Comparison of ENCODE assay signal across 9 mouse cellular contexts in the genomic region with DNA sequence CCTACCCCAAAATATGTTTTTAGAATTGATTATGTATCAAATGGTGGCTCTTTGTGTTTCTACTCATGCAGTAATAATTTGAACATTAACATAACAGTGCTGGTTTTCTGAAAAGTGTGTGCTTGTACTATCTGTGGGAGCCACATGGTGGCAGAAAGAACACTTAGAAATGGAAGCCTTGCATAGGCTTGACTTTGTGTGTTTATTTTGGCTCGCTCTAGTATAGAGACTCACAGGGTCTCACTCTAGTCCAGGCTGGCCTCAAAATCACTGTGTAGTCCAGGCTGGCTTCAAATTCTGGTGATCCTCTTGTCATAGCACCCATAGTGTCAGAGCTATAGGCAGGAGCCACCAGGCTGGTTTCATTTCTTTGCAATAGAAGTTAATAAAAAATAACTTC. TPM values are rescaled to one million over a fixed set of nuclear protein-coding genes. Genes with fewer than 3 reads are reported as not detected.
DNase-seq lines count a peak whose midpoint lies in the region; ATAC-seq and TF ChIP-seq lines count a peak whose summit lies in the region.
"Had no signal": no experiment of that assay in that cellular context is flagged by ENCODE, and none has a peak within 500 bp of the region (broad histone marks: within the 10 kb centered on the region; RNA-seq: fewer than 3 reads in every experiment).

No protein-coding gene starts in this region.

- H3K27ac ChIP-seq in hindbrain, postnatal 0 days = no peak overlapping the region
- no peak overlapping the region for H3K27ac ChIP-seq in hindbrain, embryonic 12.5 days
- H3K27ac ChIP-seq in cortical plate, adult 2 months (ENCODE audit: insufficient read depth, low read length) = no peak overlapping the region
- H3K27ac ChIP-seq: limb, embryonic 15.5 days had no signal

- no peaks in the 10 kb centered on the region for H3K4me1 ChIP-seq in hindbrain, postnatal 0 days (ENCODE audit: insufficient read depth, low read length)
- H3K4me1 ChIP-seq in hindbrain, embryonic 12.5 days = no peaks in the 10 kb centered on the region
- peaks cover 21% of the 10 kb centered on the region for H3K4me1 ChIP-seq in G1E (ENCODE audit: insufficient read depth, low read depth, low read length)
- peaks cover 6% of the 10 kb centered on the region; the same call in 1 of the 2 replicates for H3K4me1 ChIP-seq in cortical plate, adult 2 months (ENCODE audit: control insufficient read depth, insufficient read depth, low read length)
- H3K4me1 ChIP-seq: limb, embryonic 15.5 days had no signal

- no peak for TF ChIP-seq POLR2A in cortical plate, adult 2 months (IDR thresholded peaks at IDR 0.05; ENCODE audit: extremely low read depth, insufficient read depth, low read length)

- peak; percentile 63 for DNase-seq in hindbrain, postnatal 0 days (ENCODE audit: low spot score)
- DNase-seq in G1E (ENCODE audit: low spot score) = no peak
- DNase-seq in lung, postnatal 36 days = peak; percentile 67
- no peak for DNase-seq in spleen, postnatal 4 days (ENCODE audit: low spot score in 2 of 2)
- no peak for DNase-seq in right cerebral cortex, postnatal 25 days
- DNase-seq in layer of hippocampus, postnatal 36 days = no peak

- H3K36me3 ChIP-seq in hindbrain, postnatal 0 days (ENCODE audit: insufficient read depth, low read length) = no peaks in the 10 kb centered on the region
- no peaks in the 10 kb centered on the region for H3K36me3 ChIP-seq in hindbrain, embryonic 12.5 days
- H3K36me3 ChIP-seq in G1E (replicated peaks) = peaks cover 5% of the 10 kb centered on the region

- H3K9me3 ChIP-seq in hindbrain, postnatal 0 days (ENCODE audit: low read length) = no peaks in the 10 kb centered on the region
- H3K9me3 ChIP-seq in hindbrain, embryonic 12.5 days (replicated peaks) = no peaks in the 10 kb centered on the region
- H3K9me3 ChIP-seq in G1E (replicated peaks) = no peaks in the 10 kb centered on the region
- H3K9me3 ChIP-seq: limb, embryonic 15.5 days had no signal

- peak; percentile 79 for ATAC-seq in hindbrain, postnatal 0 days
- no peak for ATAC-seq in hindbrain, embryonic 12.5 days (ENCODE audit: low FRiP score)
- ATAC-seq in G1E (ENCODE audit: extremely low read depth, insufficient number of reproducible peaks, low FRiP score, poor library complexity, severe bottlenecking) = peak; percentile 34

- H3K4me3 ChIP-seq in hindbrain, postnatal 0 days (ENCODE audit: low read length) = no peak overlapping the region
- H3K4me3 ChIP-seq in hindbrain, embryonic 12.5 days = no peak overlapping the region
- no peak overlapping the region for H3K4me3 ChIP-seq in G1E (ENCODE audit: low read depth, low read length)
- H3K4me3 ChIP-seq in cortical plate, adult 2 months (ENCODE audit: insufficient read depth, low read length) = no peak overlapping the region
- H3K4me3 ChIP-seq: limb, embryonic 15.5 days had no signal

- TF ChIP-seq CTCF in hindbrain, postnatal 0 days (IDR thresholded peaks at IDR 0.05; ENCODE audit: low read depth) = peak; percentile 61
- no peak for TF ChIP-seq CTCF in G1E (IDR thresholded peaks at IDR 0.05; ENCODE audit: low read depth, low read length)
- TF ChIP-seq CTCF in cortical plate, adult 2 months (IDR thresholded peaks at IDR 0.05; ENCODE audit: extremely low read depth, insufficient read depth, low read length) = peak; percentile 41; the same call in 1 of the 2 replicates

- H3K4me2 ChIP-seq in hindbrain, postnatal 0 days (ENCODE audit: low read depth, low read length) = no peak overlapping the region
- H3K4me2 ChIP-seq in hindbrain, embryonic 12.5 days (replicated peaks) = no peak overlapping the region
- H3K4me2 ChIP-seq: limb, embryonic 15.5 days had no signal

- 50% methylated on average over 1 of the region's 1 CpGs for WGBS in hindbrain, postnatal 0 days
- WGBS in hindbrain, embryonic 12.5 days = 75% methylated on average over 1 of the region's 1 CpGs

- H3K27me3 ChIP-seq in hindbrain, postnatal 0 days (ENCODE audit: insufficient read depth, low read length) = no peaks in the 10 kb centered on the region
- no peaks in the 10 kb centered on the region for H3K27me3 ChIP-seq in hindbrain, embryonic 12.5 days
- no peaks in the 10 kb centered on the region for H3K27me3 ChIP-seq in G1E (ENCODE audit: insufficient read depth, low read length)
- H3K27me3 ChIP-seq: limb, embryonic 15.5 days had no signal

- H3K9ac ChIP-seq in hindbrain, postnatal 0 days (replicated peaks; ENCODE audit: low read length) = no peak overlapping the region
- H3K9ac ChIP-seq in hindbrain, embryonic 12.5 days = no peak overlapping the region
- H3K9ac ChIP-seq: limb, embryonic 15.5 days had no signal

RNA-seq across cellular contexts. Expression of a gene that starts 39.5 kb away (rescaled TPM):
- 31.6 and 38.5 TPM in 2 replicates for total RNA-seq in hindbrain, postnatal 0 days (2014; rRNA removed)
- polyA plus RNA-seq in hindbrain, postnatal 0 days (2015; fragmentation: Nextera tagmentation; extraction: Ambion mirVana) = 55.7 and 58.7 TPM in 2 replicates
- polyA plus RNA-seq in hindbrain, embryonic 12.5 days (2016; fragmentation: Nextera tagmentation; extraction: Ambion mirVana) = 88.9 and 101 TPM in 2 replicates
- 81.3 and 85.8 TPM in 2 replicates for total RNA-seq in G1E (2014; fragmentation: Nextera tagmentation)
- 59.3 and 64.7 TPM in 2 replicates for total RNA-seq in G1E (2017)
- 1.3 and 1.6 TPM in 2 replicates for polyA plus RNA-seq in G1E (2012)
- polyA plus RNA-seq in cortical plate, adult 2 months (2012; rRNA removed) = 18.3 and 19.9 TPM in 2 replicates
- total RNA-seq in layer of hippocampus, postnatal 36 days (2021) = 10 to 100 TPM; 23.3 to 24.4 TPM

Comparison
In these comparisons a context has a peak if more than half of its experiments do, and no peak if none do; other contexts are left out.
1. DNase-seq: peak in hindbrain, postnatal 0 days (single experiment) and lung, postnatal 36 days (single experiment); none in G1E (single experiment), spleen, postnatal 4 days (0 of 2), right cerebral cortex, postnatal 25 days (single experiment) and layer of hippocampus, postnatal 36 days (0 of 2).